Mouse (Mus musculus): ENCODE results near the gene Nfe2l1. TPM values are rescaled to one million over a fixed set of nuclear protein-coding genes. Genes with fewer than 3 reads are reported as not detected.
A peak's percentile ranks its signal among the peaks of the same experiment; 100 is the strongest.

The Nfe2l1 gene
- total and polyA plus RNA-seq, 2 experiments from 2014 or later: 83.5 to 98.8 TPM

DNA sequence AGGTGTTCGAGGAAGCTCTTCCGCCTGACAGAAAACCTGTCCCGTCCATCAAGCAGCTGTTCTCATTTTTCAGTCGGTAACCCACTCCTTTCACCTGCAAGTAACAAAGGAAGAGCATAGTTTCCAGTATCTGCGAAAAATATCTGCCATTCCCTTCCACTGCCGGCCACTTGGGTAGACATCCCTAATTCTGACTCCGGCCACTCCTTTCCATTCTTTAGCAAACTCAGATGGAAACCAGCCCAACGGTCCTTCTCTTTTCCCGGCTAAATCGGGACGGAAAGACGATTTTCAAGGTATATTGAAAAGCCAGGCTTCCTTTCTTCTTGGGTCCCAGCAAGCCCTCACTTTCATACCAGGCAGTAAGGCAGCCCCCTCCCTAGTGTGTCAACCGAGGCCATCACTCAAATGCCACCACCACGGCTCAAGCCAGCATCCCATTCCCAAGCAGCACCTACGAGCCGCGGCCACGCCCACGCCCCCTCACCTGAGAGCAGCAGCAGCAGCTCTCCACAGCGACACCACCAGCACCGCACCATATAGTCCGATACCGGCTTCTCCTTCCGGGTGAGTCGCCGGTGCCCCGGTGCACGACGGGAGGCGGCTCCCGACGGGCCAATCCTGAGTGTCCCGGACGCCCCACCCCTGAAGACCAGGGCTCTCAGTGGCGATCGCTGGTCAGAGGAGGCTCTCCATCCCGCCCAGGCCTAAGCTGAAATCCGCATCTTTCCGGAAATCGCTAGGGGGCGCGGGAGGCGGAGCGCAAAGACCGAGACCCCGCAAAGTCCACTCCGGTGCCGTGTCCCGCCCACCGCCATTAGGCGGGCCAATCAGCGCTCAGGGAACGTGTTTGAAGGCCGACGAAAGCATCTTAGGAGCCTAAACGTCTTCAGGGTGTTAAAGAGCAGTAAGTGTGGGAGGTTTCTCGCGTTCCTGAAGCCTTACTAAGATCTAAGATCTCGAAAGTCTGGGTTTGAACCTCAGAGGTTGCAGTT lies 52.5 kb downstream of the Nfe2l1 start, which contains the start of gene Snx11:
Snx11 (minus strand) TSS at position 592 of the 995 bp plus-strand sequence.
- Histone ChIP-seq H3K4me2 (ENCODE audit: low read depth, low read length) (peak within 1 kb of the TSS; percentile 81), H3K9me3 (replicated peaks; ENCODE audit: control insufficient read depth, low read length) (no peaks in the 10 kb centered on the region), H3K4me3 (ENCODE audit: low read depth, low read length) (peak within 1 kb of the TSS; percentile 69), H3K9ac (replicated peaks; ENCODE audit: low read depth, low read length) (peak within 1 kb of the TSS; percentile 63), H3K27ac (ENCODE audit: low read depth) (peak within 1 kb of the TSS; percentile 70), H3K36me3 (replicated peaks; ENCODE audit: control insufficient read depth, insufficient read depth, low read length) (peaks cover 14% of the 10 kb centered on the region), H3K27me3 (ENCODE audit: control insufficient read depth, insufficient read depth, low read length) (no peaks in the 10 kb centered on the region), H3K4me1 (ENCODE audit: control insufficient read depth, insufficient read depth) (peaks cover 6% of the 10 kb centered on the region)
- peak; percentile 77 for TF ChIP-seq CTCF (IDR thresholded peaks at IDR 0.05; ENCODE audit: low read depth)
- TF ChIP-seq EP300 (IDR thresholded peaks at IDR 0.05; ENCODE audit: low read depth): peak; percentile 73; the same call in 1 of the 2 replicates
- ATAC-seq (ENCODE audit: insufficient read depth, low read depth) (peak; percentile 100), DNase-seq (ENCODE audit: low spot score) (peak; percentile 99)
- WGBS: 2% methylated on average over 59 of the region's 59 CpGs

DNA sequence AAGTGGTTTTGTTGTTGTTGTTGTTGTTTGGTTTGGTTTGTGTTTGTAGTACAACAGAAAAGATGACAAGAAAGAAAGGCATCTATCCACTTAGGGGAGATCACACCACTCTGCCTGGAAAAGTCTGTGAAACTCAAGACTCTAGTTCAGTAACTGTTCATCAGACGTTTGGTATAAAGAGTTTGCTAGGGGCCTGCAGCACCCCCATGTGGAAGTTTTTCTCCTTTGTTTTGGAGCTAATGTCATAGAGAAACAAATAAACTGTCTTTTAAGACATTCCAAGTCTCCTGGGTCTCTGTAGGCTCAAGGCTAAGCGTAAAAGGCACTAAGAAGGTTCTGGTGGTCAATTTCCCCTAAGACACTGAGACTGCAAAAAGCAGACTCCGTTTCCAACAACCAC lies 53.7 kb downstream of the Nfe2l1 start:
- no peak overlapping the region for H3K27ac ChIP-seq (ENCODE audit: low read depth)
- H3K4me3 ChIP-seq (ENCODE audit: low read depth, low read length): no peak overlapping the region
- no peak overlapping the region for H3K4me2 ChIP-seq (ENCODE audit: low read depth, low read length)
- TF ChIP-seq EP300 (IDR thresholded peaks at IDR 0.05; ENCODE audit: low read depth) (no peak), CTCF (IDR thresholded peaks at IDR 0.05; ENCODE audit: low read depth) (peak; percentile 8; the same call in 1 of the 2 replicates)
- no peak overlapping the region for H3K9ac ChIP-seq (replicated peaks; ENCODE audit: low read depth, low read length)
- no peaks in the 10 kb centered on the region for H3K27me3 ChIP-seq (ENCODE audit: control insufficient read depth, insufficient read depth, low read length)
- no peak for ATAC-seq (ENCODE audit: insufficient read depth, low read depth)
- no peaks in the 10 kb centered on the region for H3K9me3 ChIP-seq (replicated peaks; ENCODE audit: control insufficient read depth, low read length)
- no peak for DNase-seq (ENCODE audit: low spot score)
- H3K36me3 ChIP-seq (replicated peaks; ENCODE audit: control insufficient read depth, insufficient read depth, low read length): peaks cover 26% of the 10 kb centered on the region
- WGBS: 43% methylated on average over 3 of the region's 3 CpGs
- H3K4me1 ChIP-seq (ENCODE audit: control insufficient read depth, insufficient read depth): peaks cover 6% of the 10 kb centered on the region

GRCm38 (mm10) chr11:96775665-96776064 lies 54.1 kb downstream of the Nfe2l1 start:
- no peak overlapping the region for H3K27ac ChIP-seq (ENCODE audit: low read depth)
- TF ChIP-seq EP300 (IDR thresholded peaks at IDR 0.05; ENCODE audit: low read depth): no peak
- no peak for TF ChIP-seq CTCF (IDR thresholded peaks at IDR 0.05; ENCODE audit: low read depth)
- ATAC-seq (ENCODE audit: insufficient read depth, low read depth) (no peak), DNase-seq (ENCODE audit: low spot score) (no peak)
- no peaks in the 10 kb centered on the region for H3K9me3 ChIP-seq (replicated peaks; ENCODE audit: control insufficient read depth, low read length)
- H3K4me1 ChIP-seq (ENCODE audit: control insufficient read depth, insufficient read depth): peaks cover 6% of the 10 kb centered on the region
- WGBS: 75% methylated on average over 7 of the region's 7 CpGs
- no peaks in the 10 kb centered on the region for H3K27me3 ChIP-seq (ENCODE audit: control insufficient read depth, insufficient read depth, low read length)
- H3K4me2 ChIP-seq (ENCODE audit: low read depth, low read length): no peak overlapping the region
- peaks cover 29% of the 10 kb centered on the region for H3K36me3 ChIP-seq (replicated peaks; ENCODE audit: control insufficient read depth, insufficient read depth, low read length)
- no peak overlapping the region for H3K9ac ChIP-seq (replicated peaks; ENCODE audit: low read depth, low read length)
- H3K4me3 ChIP-seq (ENCODE audit: low read depth, low read length): no peak overlapping the region

GRCm38 (mm10) chr11:96775063-96775462 lies 54.7 kb downstream of the Nfe2l1 start:
- Histone ChIP-seq H3K36me3 (replicated peaks; ENCODE audit: control insufficient read depth, insufficient read depth, low read length) (peaks cover 35% of the 10 kb centered on the region), H3K9me3 (replicated peaks; ENCODE audit: control insufficient read depth, low read length) (no peaks in the 10 kb centered on the region), H3K4me2 (ENCODE audit: low read depth, low read length) (no peak overlapping the region), H3K27ac (ENCODE audit: low read depth) (no peak overlapping the region), H3K4me3 (ENCODE audit: low read depth, low read length) (no peak overlapping the region), H3K27me3 (ENCODE audit: control insufficient read depth, insufficient read depth, low read length) (no peaks in the 10 kb centered on the region), H3K4me1 (ENCODE audit: control insufficient read depth, insufficient read depth) (peaks cover 6% of the 10 kb centered on the region), H3K9ac (replicated peaks; ENCODE audit: low read depth, low read length) (no peak overlapping the region)
- no peak for TF ChIP-seq CTCF (IDR thresholded peaks at IDR 0.05; ENCODE audit: low read depth)
- WGBS: 68% methylated on average over 8 of the region's 8 CpGs
- ATAC-seq (ENCODE audit: insufficient read depth, low read depth) (no peak), DNase-seq (ENCODE audit: low spot score) (no peak)

GRCm38 (mm10) chr11:96774536-96774935 lies 55.2 kb downstream of the Nfe2l1 start:
- Histone ChIP-seq H3K27me3 (ENCODE audit: control insufficient read depth, insufficient read depth, low read length) (no peaks in the 10 kb centered on the region), H3K4me3 (ENCODE audit: low read depth, low read length) (no peak overlapping the region), H3K9me3 (replicated peaks; ENCODE audit: control insufficient read depth, low read length) (no peaks in the 10 kb centered on the region), H3K4me2 (ENCODE audit: low read depth, low read length) (no peak overlapping the region), H3K4me1 (ENCODE audit: control insufficient read depth, insufficient read depth) (peaks cover 6% of the 10 kb centered on the region), H3K9ac (replicated peaks; ENCODE audit: low read depth, low read length) (no peak overlapping the region), H3K27ac (ENCODE audit: low read depth) (no peak overlapping the region), H3K36me3 (replicated peaks; ENCODE audit: control insufficient read depth, insufficient read depth, low read length) (peaks cover 40% of the 10 kb centered on the region)
- TF ChIP-seq CTCF (IDR thresholded peaks at IDR 0.05; ENCODE audit: low read depth) (peak; percentile 10; the same call in 1 of the 2 replicates), EP300 (IDR thresholded peaks at IDR 0.05; ENCODE audit: low read depth) (no peak)
- no peak for ATAC-seq (ENCODE audit: insufficient read depth, low read depth)
- no peak for DNase-seq (ENCODE audit: low spot score)
- 73% methylated on average over 3 of the region's 3 CpGs for WGBS

Measured in heart, postnatal 0 days (tissue).